Mouse (Mus musculus) hindbrain, embryonic 12.5 days (tissue): Measurements from ENCODE around the gene Hells. TPM values are rescaled to one million over a fixed set of nuclear protein-coding genes. Genes with fewer than 3 reads are reported as not detected.
A peak's percentile ranks its signal among the peaks of the same experiment; 100 is the strongest.

Source experiments
- ATAC-seq: fragments of 200-750 bp; cut with Nextera tagmentation; 2 replicates; pipeline ENCODE4 v1.8.0; 2017; ENCODE audit warnings: moderate TSS enrichment; ENCODE audit not compliant: low FRiP score
- H3K27ac ChIP-seq: fragments of 300-500 bp; sonication (generic); 2 replicates; pipeline ENCODE4 v1.5.1; 2016; ENCODE audit warnings: mild to moderate bottlenecking
- H3K27me3 ChIP-seq: fragments of 300-500 bp; sonication (generic); 2 replicates; pipeline ENCODE4 v1.6.1; 2016; ENCODE audit warnings: mild to moderate bottlenecking
- H3K36me3 ChIP-seq: fragments of 300-500 bp; sonication (generic); 2 replicates; pipeline ENCODE4 v1.6.1; 2016; ENCODE audit warnings: mild to moderate bottlenecking
- H3K4me1 ChIP-seq: fragments of 300-500 bp; sonication (generic); 2 replicates; pipeline ENCODE4 v1.6.1; 2016
- H3K4me2 ChIP-seq: fragments of 300-500 bp; sonication (generic); replicated peaks from 2 replicates; pipeline ENCODE4 v1.6.1; 2016; ENCODE audit warnings: mild to moderate bottlenecking
- H3K4me3 ChIP-seq: fragments of 300-500 bp; sonication (generic); 2 replicates; pipeline ENCODE4 v1.5.1; 2016; ENCODE audit warnings: mild to moderate bottlenecking
- H3K9ac ChIP-seq: fragments of 300-500 bp; sonication (generic); 2 replicates; pipeline ENCODE4 v1.6.1; 2016; ENCODE audit warnings: mild to moderate bottlenecking, moderate library complexity
- H3K9me3 ChIP-seq: fragments of 300-500 bp; sonication (generic); replicated peaks from 2 replicates; pipeline ENCODE4 v1.6.1; 2016; ENCODE audit warnings: mild to moderate bottlenecking
- WGBS: fragments of 180-500 bp; shearing (Covaris S2); methylation state at CpG from one replicate; pipeline ENCODE4 v1.1.7; 2016; 5-methylcytosine and 5-hydroxymethylcytosine counted together
- polyA plus RNA-seq: library from polyadenylated mRNA; unstranded; fragments of >200 nt; fragmentation: Nextera tagmentation; extraction: Ambion mirVana; gene quantifications from 2 replicates; pipeline ENCODE4 v1.2.1, GENCODE M21; 2016

Hells gene
- polyA plus RNA-seq: 40.9 and 45.7 TPM in 2 replicates

DNA sequence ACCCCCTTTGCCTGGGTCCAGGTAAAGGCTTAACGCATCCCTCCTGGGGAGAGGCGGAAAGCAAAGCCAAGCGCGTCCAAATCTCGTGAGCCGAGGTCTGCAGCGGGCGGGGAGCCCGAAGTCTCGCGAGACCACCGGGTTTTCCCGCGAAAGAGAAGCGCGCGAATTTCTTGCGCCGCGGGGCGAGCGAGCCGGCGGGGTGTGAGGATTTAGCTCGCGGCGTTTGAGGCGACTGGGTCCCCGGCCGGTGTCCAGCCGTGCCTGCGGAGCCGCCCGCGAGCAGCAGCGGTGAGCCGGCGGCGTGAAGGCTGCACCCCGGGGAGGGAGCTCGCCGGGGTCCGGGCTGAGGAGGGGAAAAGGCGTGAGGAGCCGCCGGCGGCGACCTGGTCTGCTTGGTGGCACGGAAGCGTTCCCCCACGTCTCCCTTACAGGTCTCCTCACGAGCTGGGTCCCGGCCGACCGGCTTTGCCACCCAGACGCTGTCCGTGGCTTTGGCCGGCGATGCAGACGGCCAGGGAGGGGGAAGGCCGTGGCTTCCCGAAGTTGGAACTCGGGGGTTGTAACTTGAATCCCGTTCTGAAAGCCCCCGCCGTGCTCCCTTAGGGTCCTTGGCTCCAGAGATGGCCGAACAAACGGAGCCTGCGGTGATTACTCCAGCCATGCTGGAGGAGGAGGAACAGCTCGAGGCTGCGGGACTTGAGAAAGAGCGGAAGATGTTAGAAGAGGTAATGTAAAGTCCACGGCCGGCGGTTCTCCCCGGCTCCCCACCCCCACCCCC lies at the start of gene Hells:
Hells (plus strand) TSS at position 128 of the 778 bp plus-strand sequence.
- Histone ChIP-seq H3K9me3 (no peaks in the 10 kb centered on the region), H3K4me2 (peak within 1 kb of the TSS; percentile 90), H3K4me1 (peaks cover 13% of the 10 kb centered on the region), H3K4me3 (peak within 1 kb of the TSS; percentile 82), H3K9ac (peak within 1 kb of the TSS; percentile 83), H3K27me3 (no peaks in the 10 kb centered on the region), H3K27ac (peak within 1 kb of the TSS; percentile 71), H3K36me3 (0 out of 2 replicates have a peak, but pooled peaks cover 8% of the 10 kb centered on the region)
- WGBS: under 1% methylated on average over 66 of the region's 76 CpGs
- ATAC-seq: peak; percentile 91

GRCm38 (mm10) chr19:38901146-38902135 lies 29.3 kb upstream of the Hells start:
- Histone ChIP-seq H3K4me2 (no peak overlapping the region), H3K36me3 (0 out of 2 replicates have a peak, but pooled peaks cover 4% of the 10 kb centered on the region), H3K4me1 (no peaks in the 10 kb centered on the region), H3K9ac (no peak overlapping the region), H3K9me3 (no peaks in the 10 kb centered on the region), H3K27me3 (no peaks in the 10 kb centered on the region), H3K4me3 (no peak overlapping the region), H3K27ac (no peak overlapping the region)
- WGBS: 78% methylated on average over 12 of the region's 12 CpGs
- ATAC-seq: no peak

GRCm38 (mm10) chr19:38902501-38902900 lies 28.2 kb upstream of the Hells start:
- H3K27ac ChIP-seq: no peak overlapping the region
- no peaks in the 10 kb centered on the region for H3K4me1 ChIP-seq
- no peak overlapping the region for H3K4me3 ChIP-seq
- 95% methylated on average over 5 of the region's 5 CpGs for WGBS
- H3K27me3 ChIP-seq: no peaks in the 10 kb centered on the region
- H3K9ac ChIP-seq: no peak overlapping the region
- H3K9me3 ChIP-seq: no peaks in the 10 kb centered on the region
- no peak overlapping the region for H3K4me2 ChIP-seq
- 0 out of 2 replicates have a peak, but pooled peaks cover 4% of the 10 kb centered on the region for H3K36me3 ChIP-seq
- ATAC-seq: no peak

DNA sequence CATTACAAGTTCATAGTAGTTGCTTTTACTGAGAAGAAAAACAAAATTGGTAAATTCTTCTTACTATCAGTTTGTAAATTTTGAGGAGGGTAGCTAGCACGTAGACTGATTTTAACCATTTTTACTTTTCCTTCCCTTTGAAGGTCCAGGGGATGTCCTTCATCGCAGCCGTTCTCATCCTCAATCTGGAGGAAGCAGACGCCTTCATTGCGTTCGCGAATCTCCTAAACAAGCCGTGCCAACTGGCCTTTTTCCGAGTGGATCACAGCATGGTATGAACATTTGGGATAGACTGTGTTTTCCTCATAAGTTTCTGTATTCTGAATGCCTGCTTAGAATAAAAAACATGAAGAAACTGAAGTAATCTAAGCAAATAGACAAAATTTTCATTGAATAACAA lies 16.9 kb upstream of the Hells start:
- Histone ChIP-seq H3K4me1 (no peaks in the 10 kb centered on the region), H3K27ac (no peak overlapping the region), H3K9ac (no peak overlapping the region), H3K27me3 (no peaks in the 10 kb centered on the region), H3K9me3 (no peaks in the 10 kb centered on the region), H3K4me2 (no peak overlapping the region), H3K36me3 (peaks cover 18% of the 10 kb centered on the region; the same call in 1 of the 2 replicates), H3K4me3 (no peak overlapping the region)
- ATAC-seq: no peak
- WGBS: 94% methylated on average over 9 of the region's 9 CpGs

- H3K27ac ChIP-seq: no peak overlapping the region
- no peaks in the 10 kb centered on the region for H3K4me1 ChIP-seq
- H3K9me3 ChIP-seq: no peaks in the 10 kb centered on the region
- peaks cover 22% of the 10 kb centered on the region; the same call in 1 of the 2 replicates for H3K36me3 ChIP-seq
- no peaks in the 10 kb centered on the region for H3K27me3 ChIP-seq
- H3K4me3 ChIP-seq: no peak overlapping the region
- no peak overlapping the region for H3K4me2 ChIP-seq
- no peak for ATAC-seq
- no peak overlapping the region for H3K9ac ChIP-seq
- 92% methylated on average over 15 of the region's 15 CpGs for WGBS
Observed at GRCm38 (mm10) chr19:38914926-38915325, 15.8 kb upstream of the Hells start.

DNA sequence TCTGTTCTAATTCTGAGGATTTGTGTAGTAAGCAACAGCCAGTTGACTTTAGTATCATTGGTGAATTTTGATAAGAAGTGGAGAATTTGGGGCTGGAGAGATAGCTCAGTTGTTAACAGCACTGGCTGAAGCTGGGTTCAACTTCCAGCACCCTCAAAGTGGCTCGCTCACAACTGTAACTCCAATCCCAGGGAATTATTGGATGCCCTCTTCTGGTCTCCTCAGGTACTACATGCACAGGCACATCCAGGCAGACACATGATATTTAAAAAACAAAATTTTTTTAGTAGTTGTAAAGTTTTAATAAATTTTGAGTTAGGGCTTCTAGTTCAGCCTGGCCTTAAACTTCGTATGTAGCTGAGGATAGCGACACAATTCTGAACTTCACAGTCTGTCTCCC lies 15.0 kb upstream of the Hells start:
- Histone ChIP-seq H3K4me1 (no peaks in the 10 kb centered on the region), H3K36me3 (peaks cover 27% of the 10 kb centered on the region; the same call in 1 of the 2 replicates), H3K9me3 (no peaks in the 10 kb centered on the region), H3K9ac (no peak overlapping the region), H3K4me2 (no peak overlapping the region), H3K4me3 (no peak overlapping the region), H3K27ac (no peak overlapping the region), H3K27me3 (no peaks in the 10 kb centered on the region)
- ATAC-seq: no peak
- 45% methylated on average over 3 of the region's 3 CpGs for WGBS

GRCm38 (mm10) chr19:38928481-38929158 lies 2.1 kb upstream of the Hells start:
- Histone ChIP-seq H3K9me3 (no peaks in the 10 kb centered on the region), H3K4me1 (peaks cover 13% of the 10 kb centered on the region), H3K9ac (no peak overlapping the region), H3K27ac (no peak overlapping the region), H3K4me3 (no peak overlapping the region), H3K4me2 (no peak overlapping the region), H3K36me3 (no peaks in the 10 kb centered on the region), H3K27me3 (no peaks in the 10 kb centered on the region)
- ATAC-seq: no peak
- WGBS: 93% methylated on average over 10 of the region's 11 CpGs

GRCm38 (mm10) chr19:38929471-38930251 lies 1.1 kb upstream of the Hells start:
- no peaks in the 10 kb centered on the region for H3K27me3 ChIP-seq
- no peaks in the 10 kb centered on the region for H3K9me3 ChIP-seq
- H3K9ac ChIP-seq: peak overlapping the region; percentile 83; the same call in 1 of the 2 replicates
- 0 out of 2 replicates have a peak, but pooled peaks cover 3% of the 10 kb centered on the region for H3K36me3 ChIP-seq
- 75% methylated on average over 13 of the region's 13 CpGs for WGBS
- ATAC-seq: no peak
- peaks cover 13% of the 10 kb centered on the region for H3K4me1 ChIP-seq
- H3K4me2 ChIP-seq: peak overlapping the region; percentile 90
- H3K27ac ChIP-seq: no peak overlapping the region
- H3K4me3 ChIP-seq: peak overlapping the region; percentile 82

DNA sequence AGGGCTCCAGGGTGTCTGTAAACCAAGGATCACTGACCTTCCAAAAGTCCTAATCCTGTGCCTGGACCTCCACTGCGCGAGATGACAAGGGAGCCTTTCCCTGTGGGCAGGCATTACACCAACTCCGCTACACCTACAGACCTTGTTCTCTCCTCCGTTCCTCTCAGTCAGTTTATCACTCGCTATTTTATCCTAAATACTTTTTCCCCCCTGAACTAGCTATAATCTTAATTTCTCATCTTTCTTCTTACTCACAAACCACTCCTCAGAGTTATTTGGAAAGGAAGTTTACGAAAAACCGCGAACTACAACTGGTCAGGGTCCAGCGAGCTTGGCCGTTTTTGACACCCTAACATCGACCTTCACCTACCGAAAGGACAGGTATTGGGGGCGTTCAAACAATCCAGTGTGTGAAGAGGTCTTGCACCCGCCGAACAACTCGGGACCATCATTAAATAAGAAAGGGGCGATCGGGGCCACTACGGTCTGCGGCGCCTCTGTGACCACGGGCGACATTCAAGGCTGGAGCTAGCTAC lies 395 bp upstream of the Hells start:
- 1% methylated on average over 23 of the region's 23 CpGs for WGBS
- Histone ChIP-seq H3K36me3 (0 out of 2 replicates have a peak, but pooled peaks cover 3% of the 10 kb centered on the region), H3K4me2 (peak overlapping the region; percentile 90), H3K4me3 (peak overlapping the region; percentile 82), H3K9ac (peak overlapping the region; percentile 83), H3K27me3 (no peaks in the 10 kb centered on the region), H3K9me3 (no peaks in the 10 kb centered on the region), H3K27ac (0 out of 2 replicates have a peak overlapping the region, but pooled peaks have one; percentile 71), H3K4me1 (peaks cover 13% of the 10 kb centered on the region)
- ATAC-seq: peak; percentile 44; the same call in 1 of the 2 replicates

DNA sequence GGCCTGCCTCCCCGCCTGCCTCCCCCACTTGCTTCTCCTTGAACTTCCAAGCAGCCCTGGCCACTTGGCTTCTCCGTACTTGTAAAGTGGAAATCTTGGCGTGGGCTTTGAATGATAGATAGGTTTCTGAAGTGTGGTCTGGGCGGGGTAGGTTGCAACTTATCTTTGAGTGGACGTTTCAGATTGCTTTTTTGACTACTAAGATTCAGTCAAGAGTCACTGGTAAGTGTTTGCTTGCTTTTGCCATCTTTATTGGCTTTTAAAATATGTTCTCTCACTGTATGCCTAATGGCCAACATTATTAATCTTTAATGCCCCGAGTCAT lies 813 bp downstream of the Hells start:
- Histone ChIP-seq H3K9ac (peak overlapping the region; percentile 83), H3K4me2 (peak overlapping the region; percentile 90), H3K9me3 (no peaks in the 10 kb centered on the region), H3K27ac (no peak overlapping the region), H3K4me3 (peak overlapping the region; percentile 82), H3K4me1 (peaks cover 13% of the 10 kb centered on the region), H3K36me3 (0 out of 2 replicates have a peak, but pooled peaks cover 10% of the 10 kb centered on the region), H3K27me3 (no peaks in the 10 kb centered on the region)
- no peak for ATAC-seq
- WGBS: 3% methylated on average over 6 of the region's 6 CpGs
